Mouse (Mus musculus): Measurements from ENCODE around the gene Cdc42ep4. TPM values are rescaled to one million over a fixed set of nuclear protein-coding genes. Genes with fewer than 3 reads are reported as not detected.

Cdc42ep4 gene
- polyA plus RNA-seq, 1 experiment: 13.3 TPM

- no peak overlapping the region for H3ac ChIP-seq (ENCODE audit: control insufficient read depth, insufficient read length)
- no peak overlapping the region for H3K4me3 ChIP-seq
- H3K27me3 ChIP-seq (ENCODE audit: control insufficient read depth, insufficient read depth, insufficient read length): no peaks in the 10 kb centered on the region
- no peaks in the 10 kb centered on the region for H3K36me3 ChIP-seq (ENCODE audit: control insufficient read depth, insufficient read depth)
- no peak overlapping the region for H3K4me2 ChIP-seq (ENCODE audit: low read depth)
- TF ChIP-seq CEBPB (IDR thresholded peaks at IDR 0.05; ENCODE audit: insufficient read depth, poor library complexity, severe bottlenecking): no peak
- TF ChIP-seq MYOD1 (IDR thresholded peaks at IDR 0.05; ENCODE audit: control insufficient read depth in 1 of 3, insufficient read length in 2 of 3, low read depth in 2 of 3): no peak
- no peak for TF ChIP-seq USF1 (IDR thresholded peaks at IDR 0.05; ENCODE audit: low read depth)
- no peak for TF ChIP-seq MYOG (IDR thresholded peaks at IDR 0.05; ENCODE audit: control insufficient read depth in 1 of 3, insufficient read depth in 1 of 3, insufficient read length in 2 of 3, low read depth in 2 of 3)
- no peak for TF ChIP-seq REST (IDR thresholded peaks at IDR 0.05; ENCODE audit: insufficient read depth, insufficient read length)
- TF ChIP-seq TCF12 (IDR thresholded peaks at IDR 0.05; ENCODE audit: insufficient read depth, poor library complexity, severe bottlenecking): no peak
- no peak for TF ChIP-seq MAX (IDR thresholded peaks at IDR 0.05; ENCODE audit: low read depth)
- no peak for TF ChIP-seq POLR2A (IDR thresholded peaks at IDR 0.05; ENCODE audit: insufficient read length, low read depth)
- no peak for TF ChIP-seq POLR2AphosphoS2 (IDR thresholded peaks at IDR 0.05; ENCODE audit: insufficient read length, low read depth)
- TF ChIP-seq TCF3 (IDR thresholded peaks at IDR 0.05; ENCODE audit: insufficient read length, low read depth): no peak
- no peak for TF ChIP-seq SRF (IDR thresholded peaks at IDR 0.05; ENCODE audit: control insufficient read depth, insufficient read length, low read depth)
- TF ChIP-seq E2F4 (IDR thresholded peaks at IDR 0.05; ENCODE audit: insufficient read depth): no peak
- no peaks in the 10 kb centered on the region for H3K79me2 ChIP-seq (ENCODE audit: control insufficient read depth, insufficient read depth)
These were observed 33.9 kb upstream of the Cdc42ep4 start for GRCm38 (mm10) chr11:113785406-113786171.

- Histone ChIP-seq H3K79me2 (ENCODE audit: control insufficient read depth, insufficient read depth) (no peaks in the 10 kb centered on the region), H3K36me3 (ENCODE audit: control insufficient read depth, insufficient read depth) (no peaks in the 10 kb centered on the region), H3ac (ENCODE audit: control insufficient read depth, insufficient read length) (no peak overlapping the region), H3K27me3 (ENCODE audit: control insufficient read depth, insufficient read depth, insufficient read length) (no peaks in the 10 kb centered on the region), H3K4me2 (ENCODE audit: low read depth) (no peak overlapping the region), H3K4me3 (no peak overlapping the region)
- no peak for TF ChIP-seq MYOG (IDR thresholded peaks at IDR 0.05; ENCODE audit: control insufficient read depth in 1 of 3, insufficient read depth in 1 of 3, insufficient read length in 2 of 3, low read depth in 2 of 3)
- TF ChIP-seq MYOD1 (IDR thresholded peaks at IDR 0.05; ENCODE audit: control insufficient read depth in 1 of 3, insufficient read length in 2 of 3, low read depth in 2 of 3): no peak
- no peak for TF ChIP-seq USF1 (IDR thresholded peaks at IDR 0.05; ENCODE audit: low read depth)
- no peak for TF ChIP-seq E2F4 (IDR thresholded peaks at IDR 0.05; ENCODE audit: insufficient read depth)
- no peak for TF ChIP-seq POLR2AphosphoS2 (IDR thresholded peaks at IDR 0.05; ENCODE audit: insufficient read length, low read depth)
- no peak for TF ChIP-seq TCF12 (IDR thresholded peaks at IDR 0.05; ENCODE audit: insufficient read depth, poor library complexity, severe bottlenecking)
- TF ChIP-seq TCF3 (IDR thresholded peaks at IDR 0.05; ENCODE audit: insufficient read length, low read depth): no peak
- TF ChIP-seq POLR2A (IDR thresholded peaks at IDR 0.05; ENCODE audit: insufficient read length, low read depth): no peak
- TF ChIP-seq REST (IDR thresholded peaks at IDR 0.05; ENCODE audit: insufficient read depth, insufficient read length): no peak
- no peak for TF ChIP-seq CEBPB (IDR thresholded peaks at IDR 0.05; ENCODE audit: insufficient read depth, poor library complexity, severe bottlenecking)
- no peak for TF ChIP-seq SRF (IDR thresholded peaks at IDR 0.05; ENCODE audit: control insufficient read depth, insufficient read length, low read depth)
- TF ChIP-seq MAX (IDR thresholded peaks at IDR 0.05; ENCODE audit: low read depth): no peak
These were observed 33.1 kb upstream of the Cdc42ep4 start for GRCm38 (mm10) chr11:113784656-113785396.

- no peak overlapping the region for H3ac ChIP-seq (ENCODE audit: control insufficient read depth, insufficient read length)
- no peak overlapping the region for H3K4me3 ChIP-seq
- TF ChIP-seq E2F4 (IDR thresholded peaks at IDR 0.05; ENCODE audit: insufficient read depth): no peak
- no peak for TF ChIP-seq CEBPB (IDR thresholded peaks at IDR 0.05; ENCODE audit: insufficient read depth, poor library complexity, severe bottlenecking)
- H3K27me3 ChIP-seq (ENCODE audit: control insufficient read depth, insufficient read depth, insufficient read length): no peaks in the 10 kb centered on the region
- no peaks in the 10 kb centered on the region for H3K79me2 ChIP-seq (ENCODE audit: control insufficient read depth, insufficient read depth)
- no peak overlapping the region for H3K4me2 ChIP-seq (ENCODE audit: low read depth)
- H3K36me3 ChIP-seq (ENCODE audit: control insufficient read depth, insufficient read depth): no peaks in the 10 kb centered on the region
These were observed 30.8 kb upstream of the Cdc42ep4 start for GRCm38 (mm10) chr11:113782496-113782895.

- H3K4me2 ChIP-seq (ENCODE audit: low read depth): no peak overlapping the region
- no peak overlapping the region for H3ac ChIP-seq (ENCODE audit: control insufficient read depth, insufficient read length)
- H3K4me3 ChIP-seq: no peak overlapping the region
- H3K27me3 ChIP-seq (ENCODE audit: control insufficient read depth, insufficient read depth, insufficient read length): no peaks in the 10 kb centered on the region
- TF ChIP-seq TCF12 (IDR thresholded peaks at IDR 0.05; ENCODE audit: insufficient read depth, poor library complexity, severe bottlenecking) (no peak), POLR2A (IDR thresholded peaks at IDR 0.05; ENCODE audit: insufficient read length, low read depth) (no peak), MAX (IDR thresholded peaks at IDR 0.05; ENCODE audit: low read depth) (no peak), MYOG (IDR thresholded peaks at IDR 0.05; ENCODE audit: control insufficient read depth in 1 of 3, insufficient read depth in 1 of 3, insufficient read length in 2 of 3, low read depth in 2 of 3) (no peak), E2F4 (IDR thresholded peaks at IDR 0.05; ENCODE audit: insufficient read depth) (no peak), USF1 (IDR thresholded peaks at IDR 0.05; ENCODE audit: low read depth) (no peak), CEBPB (IDR thresholded peaks at IDR 0.05; ENCODE audit: insufficient read depth, poor library complexity, severe bottlenecking) (no peak), REST (IDR thresholded peaks at IDR 0.05; ENCODE audit: insufficient read depth, insufficient read length) (no peak), TCF3 (IDR thresholded peaks at IDR 0.05; ENCODE audit: insufficient read length, low read depth) (no peak), MYOD1 (IDR thresholded peaks at IDR 0.05; ENCODE audit: control insufficient read depth in 1 of 3, insufficient read length in 2 of 3, low read depth in 2 of 3) (no peak), SRF (IDR thresholded peaks at IDR 0.05; ENCODE audit: control insufficient read depth, insufficient read length, low read depth) (no peak)
- H3K79me2 ChIP-seq (ENCODE audit: control insufficient read depth, insufficient read depth): no peaks in the 10 kb centered on the region
- H3K36me3 ChIP-seq (ENCODE audit: control insufficient read depth, insufficient read depth): no peaks in the 10 kb centered on the region
These were observed 30.3 kb upstream of the Cdc42ep4 start for GRCm38 (mm10) chr11:113782006-113782405.

Data from myocyte (in vitro differentiated cells).